Mouse (Mus musculus): ENCODE data around the gene Mphosph8.

GRCm38 (mm10) chr14:56649448-56649847, 18.6 kb upstream of the Mphosph8 start:
- TF ChIP-seq POLR2A (IDR thresholded peaks at IDR 0.05; ENCODE audit: borderline replicate concordance, extremely low read depth, low read depth, low read length) = no peak
- no peak for TF ChIP-seq CTCF (IDR thresholded peaks at IDR 0.05; ENCODE audit: insufficient read depth, low read length)
